Mouse (Mus musculus) heart, postnatal 0 days (tissue): ENCODE measurements around the gene Prdx6b. TPM values are rescaled to one million over a fixed set of nuclear protein-coding genes. Genes with fewer than 3 reads are reported as not detected.

Experiments
- ATAC-seq: fragments of 200-750 bp; cut with Nextera tagmentation; 2 replicates; pipeline ENCODE4 v1.8.0; 2017; ENCODE audit warnings: low read depth, moderate number of reproducible peaks, moderate library complexity; ENCODE audit not compliant: insufficient read depth
- DNase-seq: peaks from one replicate; pipeline ENCODE4 v3.0.0-alpha.2; 2016; ENCODE audit warnings: low spot score
- H3K27ac ChIP-seq: fragments of 300-500 bp; sonication (generic); 2 replicates; pipeline ENCODE4 v1.5.1; 2014; ENCODE audit warnings: low read depth, mild to moderate bottlenecking
- H3K27me3 ChIP-seq: fragments of 300-500 bp; sonication (generic); 2 replicates; pipeline ENCODE4 v1.6.1; 2014; ENCODE audit warnings: low read length, mixed read lengths; ENCODE audit not compliant: control insufficient read depth, insufficient read depth
- H3K36me3 ChIP-seq: fragments of 300-500 bp; sonication (generic); replicated peaks from 2 replicates; pipeline ENCODE4 v1.6.1; 2014; ENCODE audit warnings: low read length, mixed read lengths; ENCODE audit not compliant: control insufficient read depth, insufficient read depth
- H3K4me1 ChIP-seq: fragments of 300-500 bp; sonication (generic); 2 replicates; pipeline ENCODE4 v1.6.1; 2014; ENCODE audit warnings: antibody characterized with exemption; ENCODE audit not compliant: control insufficient read depth, insufficient read depth
- H3K4me2 ChIP-seq: fragments of 300-500 bp; sonication (generic); 2 replicates; pipeline ENCODE4 v1.6.1; 2014; ENCODE audit warnings: low read depth, mild to moderate bottlenecking, low read length, moderate library complexity
- H3K4me3 ChIP-seq: fragments of 300-500 bp; sonication (generic); 2 replicates; pipeline ENCODE4 v1.5.1; 2014; ENCODE audit warnings: low read depth, low read length
- H3K9ac ChIP-seq: fragments of 300-500 bp; sonication (generic); replicated peaks from 2 replicates; pipeline ENCODE4 v1.6.1; 2014; ENCODE audit warnings: low read depth, low read length, mixed read lengths
- H3K9me3 ChIP-seq: fragments of 300-500 bp; sonication (generic); replicated peaks from 2 replicates; pipeline ENCODE4 v1.6.1; 2016; ENCODE audit warnings: low read length; ENCODE audit not compliant: control insufficient read depth
- CTCF ChIP-seq: IDR thresholded peaks from 2 replicates; pipeline ENCODE4 v1.5.1; 2016; ENCODE audit warnings: antibody characterized with exemption, control low read depth, low read depth
- EP300 ChIP-seq: IDR thresholded peaks from 2 replicates; pipeline ENCODE4 v1.6.1; 2016; ENCODE audit warnings: antibody characterized with exemption, low read depth
- WGBS: fragments of 180-500 bp; shearing (Covaris S2); extraction: QIAGEN DNeasy Blood & Tissue Kit; methylation state at CpG from one replicate; pipeline ENCODE4 v1.1.7; 2014; 5-methylcytosine and 5-hydroxymethylcytosine counted together
- polyA plus RNA-seq: library from polyadenylated mRNA; unstranded; fragments of >200 nt; fragmentation: Nextera tagmentation; extraction: Ambion mirVana; gene quantifications from 2 replicates; pipeline ENCODE4 v1.2.1, GENCODE M21; 2015
- total RNA-seq: library from RNA; depleted of rRNA; stranded (reverse); fragments of >200 nt; gene quantifications from 2 replicates; pipeline ENCODE4 v1.2.3, GENCODE M21; 2014; ENCODE audit warnings: low replicate concordance; rRNA removed

Prdx6b gene
- not detected in 2 replicates for total RNA-seq
- polyA plus RNA-seq = not detected in 2 replicates

- 79% methylated on average over 8 of the region's 8 CpGs for WGBS
These were observed at the start of gene Prdx6b for GRCm38 (mm10) chr2:80292172-80292571. TSS of gene Prdx6b (plus strand) at chr2:80292472.

GRCm38 (mm10) chr2:80247466-80247865 is 44.8 kb upstream of the Prdx6b start:
- Histone ChIP-seq H3K27me3 (no peaks in the 10 kb centered on the region), H3K27ac (no peak overlapping the region), H3K36me3 (no peaks in the 10 kb centered on the region), H3K4me3 (no peak overlapping the region), H3K4me1 (no peaks in the 10 kb centered on the region), H3K9ac (no peak overlapping the region), H3K4me2 (no peak overlapping the region), H3K9me3 (no peaks in the 10 kb centered on the region)
- DNase-seq (no peak), ATAC-seq (no peak)
- WGBS = 52% methylated on average over 3 of the region's 3 CpGs
- TF ChIP-seq CTCF = no peak
- no peak for TF ChIP-seq EP300

More at GRCm38 (mm10) chr2:80292172-80292571, at the start of gene Prdx6b:
- H3K27ac ChIP-seq = no peak within 1 kb of the TSS
- H3K4me1 ChIP-seq = no peaks in the 10 kb centered on the region
- no peak for DNase-seq
- no peaks in the 10 kb centered on the region for H3K27me3 ChIP-seq
- no peak within 1 kb of the TSS for H3K9ac ChIP-seq
- no peak within 1 kb of the TSS for H3K4me2 ChIP-seq
- H3K9me3 ChIP-seq = no peaks in the 10 kb centered on the region
- no peak for TF ChIP-seq EP300
- TF ChIP-seq CTCF = no peak
- H3K4me3 ChIP-seq = no peak within 1 kb of the TSS
- H3K36me3 ChIP-seq = no peaks in the 10 kb centered on the region
- no peak for ATAC-seq

- no peak for ATAC-seq
- H3K27ac ChIP-seq = no peak overlapping the region
- H3K9ac ChIP-seq = no peak overlapping the region
- no peaks in the 10 kb centered on the region for H3K9me3 ChIP-seq
- no peaks in the 10 kb centered on the region for H3K36me3 ChIP-seq
- no peaks in the 10 kb centered on the region for H3K27me3 ChIP-seq
- H3K4me2 ChIP-seq = no peak overlapping the region
- no peak overlapping the region for H3K4me3 ChIP-seq
- no peaks in the 10 kb centered on the region for H3K4me1 ChIP-seq
- no peak for DNase-seq
- TF ChIP-seq EP300 = no peak
- no peak for TF ChIP-seq CTCF
These were observed 44.4 kb upstream of the Prdx6b start for GRCm38 (mm10) chr2:80247868-80248267.

DNA sequence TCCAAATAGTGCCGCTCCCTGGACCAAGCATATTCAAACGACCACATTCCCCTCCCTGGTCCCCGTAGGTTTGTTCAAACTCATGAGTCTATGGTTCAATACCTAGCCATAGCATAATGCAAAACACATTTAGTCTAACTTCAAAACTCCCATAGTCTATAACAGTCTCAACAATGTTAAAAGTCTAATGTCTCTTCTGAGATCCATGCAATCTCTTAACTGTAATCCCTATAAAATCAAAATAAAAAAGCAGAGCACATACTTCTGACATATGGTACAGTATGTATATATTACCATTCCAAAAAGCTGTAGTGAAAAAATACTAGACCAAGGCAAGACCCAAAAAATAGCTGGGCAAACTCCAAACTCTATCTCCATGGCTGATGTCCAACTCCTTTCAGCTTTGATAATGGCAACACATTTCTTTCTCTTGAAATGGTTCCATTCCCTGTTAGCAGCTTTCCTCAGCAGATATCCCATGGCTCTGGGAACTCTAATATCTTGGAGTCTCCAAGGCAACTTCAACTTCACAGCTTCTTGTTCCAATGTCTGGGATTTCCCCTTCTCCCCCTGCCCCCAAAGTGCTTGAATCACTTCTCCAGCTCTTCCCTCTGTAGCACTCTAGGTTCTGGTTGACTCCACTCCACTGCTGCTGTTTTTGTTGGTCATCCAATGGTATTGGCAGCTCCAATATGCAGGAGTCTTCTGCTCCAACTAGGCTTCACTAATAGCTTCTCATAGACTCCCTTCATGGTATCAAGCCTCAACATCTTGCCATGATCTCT is 32.2 kb upstream of the Prdx6b start:
- no peaks in the 10 kb centered on the region for H3K36me3 ChIP-seq
- H3K9ac ChIP-seq = no peak overlapping the region
- TF ChIP-seq CTCF = no peak
- no peak for TF ChIP-seq EP300
- H3K4me3 ChIP-seq = no peak overlapping the region
- H3K4me2 ChIP-seq = no peak overlapping the region
- WGBS = 83% methylated on average over 3 of the region's 3 CpGs
- H3K4me1 ChIP-seq = no peaks in the 10 kb centered on the region
- no peaks in the 10 kb centered on the region for H3K27me3 ChIP-seq
- DNase-seq (no peak), ATAC-seq (no peak)
- H3K9me3 ChIP-seq = no peaks in the 10 kb centered on the region
- H3K27ac ChIP-seq = no peak overlapping the region

- WGBS = 12% methylated on average over 11 of the region's 11 CpGs
- Histone ChIP-seq H3K27me3 (no peaks in the 10 kb centered on the region; the same call in 1 of the 2 replicates), H3K4me1 (peaks cover 7% of the 10 kb centered on the region; the same call in 1 of the 2 replicates), H3K27ac (no peak overlapping the region), H3K9me3 (no peaks in the 10 kb centered on the region), H3K4me3 (0 out of 2 replicates have a peak overlapping the region, but pooled peaks have one; percentile 1), H3K9ac (no peak overlapping the region), H3K36me3 (no peaks in the 10 kb centered on the region), H3K4me2 (peak overlapping the region; percentile 39)
- TF ChIP-seq EP300 (no peak), CTCF (peak; percentile 95)
- ATAC-seq (no peak), DNase-seq (peak; percentile 70)
These were observed 25.4 kb upstream of the Prdx6b start for GRCm38 (mm10) chr2:80266894-80267293.
